Mouse (Mus musculus) myocyte (in vitro differentiated cells): Measurements from ENCODE around the gene Svbp.

ENCODE experiments used
- CEBPB ChIP-seq: IDR thresholded peaks from 2 replicates; pipeline ENCODE4 v1.6.1; 2011; ENCODE audit warnings: mild to moderate bottlenecking, moderate library complexity; ENCODE audit not compliant: poor library complexity, insufficient read depth, severe bottlenecking
- REST ChIP-seq: IDR thresholded peaks from one replicate; pipeline ENCODE4 v1.6.1; 2011; ENCODE audit warnings: mild to moderate bottlenecking, control low read depth, moderate library complexity; ENCODE audit not compliant: insufficient read depth, insufficient read length

DNA sequence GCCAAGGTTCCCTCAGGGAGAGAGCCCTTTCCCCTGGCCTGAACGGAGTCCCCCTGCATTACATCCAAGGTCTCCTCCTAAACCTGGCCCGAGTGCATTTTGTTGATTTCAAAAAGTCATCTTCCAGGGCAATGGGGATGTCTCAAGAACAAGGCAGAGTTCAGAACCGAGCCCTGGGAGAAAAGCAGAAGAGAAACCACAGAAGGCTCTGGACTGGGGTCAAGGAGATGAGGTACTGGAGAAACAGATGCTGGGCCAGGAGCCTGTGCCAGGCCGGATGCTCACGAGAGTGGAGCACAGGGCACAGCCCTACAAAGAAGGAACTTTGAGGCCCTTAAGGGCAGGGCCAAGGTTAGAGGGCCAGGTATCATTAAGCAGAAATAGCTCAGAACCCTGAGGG lies 17.4 kb upstream of the Svbp start:
- TF ChIP-seq REST = no peak
- TF ChIP-seq CEBPB = no peak
